Mouse (Mus musculus) 3T3-L1 (cell line): Measurements from ENCODE around the gene Psmc5.

ENCODE experiments used
- DNase-seq: peaks from one replicate; pipeline ENCODE4 v3.0.0-alpha.2; 2015; ENCODE audit warnings: low read depth, low spot score

The Psmc5 gene

GRCm38 (mm10) chr11:106306065-106306385, 50.1 kb downstream of the Psmc5 start:
- DNase-seq, result no peak

- no peak for DNase-seq
Observed at GRCm38 (mm10) chr11:106306758-106307157, 50.8 kb downstream of the Psmc5 start.

GRCm38 (mm10) chr11:106307432-106307831, 51.5 kb downstream of the Psmc5 start:
- DNase-seq, result no peak

GRCm38 (mm10) chr11:106308162-106308561, 52.2 kb downstream of the Psmc5 start:
- DNase-seq, result no peak

GRCm38 (mm10) chr11:106310123-106310522, 54.2 kb downstream of the Psmc5 start:
- DNase-seq, result no peak
